Mouse (Mus musculus) lung, postnatal 14 days (tissue): ENCODE measurements around the gene Ccdc148.

Experiments used
- DNase-seq: peaks from one replicate; pipeline ENCODE4 v3.0.0; 2021

Gene Ccdc148

GRCm38 (mm10) chr2:59178191-59178590 lies 17.7 kb upstream of the Ccdc148 start:
- no peak for DNase-seq

GRCm38 (mm10) chr2:59175926-59176325 lies 15.4 kb upstream of the Ccdc148 start:
- no peak for DNase-seq

- DNase-seq: peak; percentile 46
These were observed 11.1 kb upstream of the Ccdc148 start for GRCm38 (mm10) chr2:59171533-59171932.

DNA sequence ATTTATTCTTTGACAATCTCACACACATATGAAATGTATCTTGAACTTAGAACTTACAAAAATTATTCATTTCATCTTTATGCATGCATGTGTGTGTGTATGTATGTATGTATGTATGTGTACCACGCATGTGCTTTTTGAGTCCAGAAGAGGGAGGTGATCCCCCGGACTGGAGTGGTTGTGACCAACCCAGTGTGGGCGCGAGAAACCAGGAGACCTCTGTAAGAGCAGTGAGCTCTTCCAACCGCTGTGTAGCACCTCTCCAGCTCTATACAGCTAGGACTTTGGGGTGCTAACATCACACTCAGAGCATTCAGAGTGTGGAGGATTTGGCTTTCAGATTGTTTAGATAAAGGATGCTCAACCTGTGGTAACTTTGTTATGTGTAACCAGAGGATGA lies 10.1 kb upstream of the Ccdc148 start:
- no peak for DNase-seq

DNA sequence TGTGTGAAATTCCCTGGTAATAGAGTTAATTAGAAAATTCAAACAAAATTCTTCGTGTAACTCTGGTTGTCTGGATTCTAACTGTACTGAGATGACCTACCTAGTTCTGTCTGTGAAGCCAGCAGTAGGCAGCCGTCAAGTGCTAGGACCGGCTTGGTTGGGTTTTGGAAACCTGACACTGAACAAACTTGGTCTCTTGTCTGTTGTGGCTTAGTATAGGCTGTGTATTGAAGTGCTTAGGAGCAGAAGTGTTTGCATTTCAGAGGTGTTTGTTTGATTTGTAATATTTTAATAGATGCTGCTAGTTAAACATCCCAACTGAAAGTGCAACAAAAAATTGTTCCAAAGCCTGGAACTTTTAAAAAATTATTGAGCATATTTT lies 9.7 kb upstream of the Ccdc148 start:
- no peak for DNase-seq

DNA sequence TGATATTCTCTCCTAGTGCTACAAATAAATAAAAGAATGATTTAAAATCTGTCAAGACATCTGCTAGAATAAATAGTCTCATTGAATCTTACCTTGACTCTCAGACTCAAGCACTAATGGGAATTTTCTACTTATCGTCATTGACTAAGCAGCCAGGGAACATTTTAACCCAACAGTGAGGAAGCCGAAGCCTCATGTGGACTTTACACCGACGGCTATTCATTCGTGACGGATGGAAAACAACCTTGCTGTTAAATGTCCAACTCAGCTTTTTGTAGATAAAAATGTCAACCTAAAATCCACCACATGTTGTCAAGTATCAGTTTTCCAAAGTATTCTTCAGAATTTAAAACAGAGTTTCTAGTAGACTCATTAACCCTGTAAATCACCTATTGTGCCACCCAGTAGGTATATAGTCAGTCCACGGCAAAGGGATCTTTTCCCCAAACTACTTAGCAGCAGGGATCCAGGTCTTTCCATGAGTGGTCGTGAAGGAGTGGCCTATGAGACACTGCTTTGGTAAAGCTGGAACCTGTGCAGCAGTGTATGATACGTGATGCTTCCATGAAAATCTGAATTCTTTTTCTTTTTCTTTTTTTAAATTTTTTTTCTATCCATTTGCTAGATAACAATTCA lies 9.2 kb upstream of the Ccdc148 start:
- no peak for DNase-seq

DNA sequence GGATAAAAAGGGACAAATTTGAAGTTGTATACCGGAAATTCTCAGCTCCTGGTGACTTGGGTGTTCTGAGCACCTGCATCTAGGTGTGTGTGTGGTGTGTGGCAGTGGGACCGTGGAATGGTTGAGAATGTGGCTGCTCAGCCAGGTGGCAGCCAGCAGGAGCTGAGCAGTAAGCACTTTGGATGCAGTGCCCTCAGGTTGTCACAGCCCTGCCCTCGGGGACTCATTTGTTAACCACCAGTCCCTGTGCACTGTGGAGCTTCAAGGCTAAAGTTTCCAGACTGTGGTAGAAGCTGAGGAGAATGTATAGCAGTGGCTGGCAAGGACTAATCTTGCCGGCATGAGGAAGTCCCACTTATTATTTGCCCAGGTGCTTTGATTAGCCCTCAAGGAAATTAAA lies 7.3 kb upstream of the Ccdc148 start:
- no peak for DNase-seq

DNA sequence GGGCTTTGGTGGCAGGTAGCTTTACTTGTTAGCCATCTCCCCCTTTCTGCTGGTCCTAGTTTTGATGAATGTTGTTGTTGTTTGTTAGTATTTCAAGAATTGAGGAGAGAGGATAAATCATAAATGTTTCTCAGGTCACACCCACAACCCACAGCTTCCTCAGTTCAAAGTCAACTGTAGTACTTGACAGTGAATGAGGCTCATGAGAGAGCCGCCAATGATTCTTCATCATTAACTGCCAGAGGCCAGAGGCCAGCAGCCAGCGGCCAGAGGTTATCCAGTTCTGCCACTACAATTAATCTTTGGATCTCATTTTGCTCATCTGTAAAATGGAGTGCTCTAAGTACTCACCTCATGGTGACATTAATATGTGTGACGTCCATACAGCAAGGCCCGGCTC lies 6.5 kb upstream of the Ccdc148 start:
- DNase-seq: no peak

DNA sequence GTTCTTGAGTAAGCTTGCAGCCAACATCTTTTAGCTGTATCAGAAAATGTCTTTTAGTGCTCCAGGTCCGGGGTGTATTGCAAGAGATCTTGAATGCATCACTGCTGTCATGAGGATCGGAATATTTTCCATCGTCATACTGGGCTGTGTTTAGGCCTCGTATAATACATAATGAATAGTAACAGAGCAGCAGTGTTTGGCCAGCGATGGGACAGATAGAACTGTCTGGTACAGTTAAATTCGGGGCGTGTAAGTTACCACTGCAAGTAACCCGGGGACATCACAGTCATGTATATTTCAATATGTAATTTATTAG lies 1.8 kb upstream of the Ccdc148 start:
- DNase-seq: no peak

- peak; percentile 73 for DNase-seq
These were observed 1.2 kb upstream of the Ccdc148 start for GRCm38 (mm10) chr2:59161441-59162284.

- peak; percentile 25 for DNase-seq
These were observed 548 bp upstream of the Ccdc148 start for GRCm38 (mm10) chr2:59161021-59161440.

DNA sequence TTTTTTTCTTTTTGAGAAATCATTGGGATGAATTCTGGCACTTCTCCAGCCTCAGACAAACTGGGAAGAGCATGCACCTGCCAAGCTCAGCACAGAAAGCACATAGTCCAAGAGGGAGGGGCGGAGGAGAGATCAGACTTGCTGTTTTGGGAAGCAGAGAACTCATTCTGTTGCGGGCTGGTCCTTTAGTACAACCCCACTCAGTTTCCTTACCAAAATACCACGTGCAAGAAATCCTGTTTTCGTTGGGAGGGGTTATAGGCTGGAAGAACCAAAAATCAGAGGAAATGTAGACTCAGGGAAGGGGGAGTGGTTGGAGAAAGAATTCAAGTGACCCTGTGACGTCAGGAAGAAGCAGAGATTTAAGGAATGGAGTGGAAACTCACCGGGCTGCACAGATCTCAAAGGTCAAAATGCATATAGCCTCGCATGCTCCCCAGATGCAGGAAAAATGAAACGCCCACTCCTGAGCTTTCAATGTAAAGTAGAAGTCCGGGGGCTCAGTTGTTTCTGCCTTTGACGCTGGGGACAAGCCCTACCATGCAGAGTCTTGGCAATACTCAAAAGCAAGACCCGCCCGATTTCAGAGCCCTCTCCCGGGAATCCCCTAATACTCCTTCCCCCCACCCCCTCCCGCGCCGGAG lies 400 bp downstream of the Ccdc148 start:
- DNase-seq: no peak

GRCm38 (mm10) chr2:59158117-59158516 lies 2.4 kb downstream of the Ccdc148 start:
- DNase-seq: no peak

- no peak for DNase-seq
These were observed 5.1 kb downstream of the Ccdc148 start for GRCm38 (mm10) chr2:59155428-59155827.

DNA sequence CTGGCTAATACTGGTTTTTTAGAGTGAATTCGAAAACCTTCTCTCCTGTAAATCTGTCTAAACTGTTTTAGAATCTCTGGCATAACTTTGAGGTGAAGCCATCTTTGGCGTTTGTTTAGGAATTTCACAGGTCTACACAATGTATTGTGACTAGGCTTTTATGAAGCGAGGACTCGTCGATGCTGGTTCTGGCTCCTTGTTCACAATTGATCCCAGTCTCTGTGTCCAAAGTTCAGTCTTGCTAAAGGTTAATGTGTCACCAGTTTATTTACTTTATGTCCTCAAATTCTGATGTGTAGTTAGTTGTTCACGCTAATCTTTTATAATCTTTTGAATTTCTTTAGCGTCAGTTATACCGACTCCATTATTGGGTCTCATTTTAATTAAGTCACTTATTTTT lies 29.4 kb downstream of the Ccdc148 start:
- DNase-seq: no peak

DNA sequence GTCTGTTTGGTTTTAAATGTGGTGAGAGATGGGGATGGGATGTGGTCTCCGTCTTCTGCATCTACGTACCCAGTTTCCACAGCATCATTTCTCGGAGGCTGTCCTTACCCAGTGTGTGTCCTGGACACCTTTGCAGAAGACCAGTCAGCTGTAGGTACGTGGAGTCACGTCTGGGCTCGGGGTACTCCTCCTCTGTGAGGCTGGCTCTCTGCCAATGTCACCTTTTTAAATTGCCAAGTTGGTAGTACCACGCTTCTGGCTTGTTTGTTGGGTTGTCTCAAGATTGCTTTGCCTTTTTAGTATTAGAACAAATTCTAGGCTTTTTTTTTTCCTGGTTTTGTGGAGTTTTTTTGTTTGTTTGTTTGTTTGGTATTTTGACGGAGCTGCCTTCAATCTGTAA lies 30.7 kb downstream of the Ccdc148 start:
- no peak for DNase-seq

- no peak for DNase-seq
These were observed 31.5 kb downstream of the Ccdc148 start for GRCm38 (mm10) chr2:59129023-59129422.

DNA sequence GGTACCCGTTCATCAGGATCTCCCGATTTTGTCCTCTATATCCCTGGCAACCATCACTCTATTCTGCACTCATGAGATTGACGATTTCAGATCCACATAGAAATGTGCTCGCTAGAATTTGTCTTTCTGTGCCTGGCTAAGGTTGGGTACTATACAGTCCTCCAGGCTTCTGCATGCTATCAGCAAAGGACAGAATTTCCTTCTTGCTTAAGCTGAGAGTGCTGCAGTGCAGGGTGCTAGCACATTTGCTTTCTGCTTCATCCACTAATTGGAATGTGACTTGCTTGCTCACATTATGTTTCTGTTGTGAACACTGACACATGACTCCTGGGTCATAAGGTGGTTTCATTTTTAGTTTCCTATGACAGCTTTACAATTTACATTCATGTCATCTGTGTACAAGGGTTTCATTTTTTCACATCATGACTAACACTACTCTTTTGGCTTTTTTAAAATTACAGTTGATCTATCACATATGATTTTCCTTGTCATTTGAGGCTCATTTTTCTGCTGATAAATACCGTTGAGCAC lies 104.8 kb downstream of the Ccdc148 start:
- no peak for DNase-seq

- no peak for DNase-seq
These were observed 106.1 kb downstream of the Ccdc148 start for GRCm38 (mm10) chr2:59054339-59054738.

GRCm38 (mm10) chr2:59053461-59054039 lies 106.9 kb downstream of the Ccdc148 start:
- no peak for DNase-seq

DNA sequence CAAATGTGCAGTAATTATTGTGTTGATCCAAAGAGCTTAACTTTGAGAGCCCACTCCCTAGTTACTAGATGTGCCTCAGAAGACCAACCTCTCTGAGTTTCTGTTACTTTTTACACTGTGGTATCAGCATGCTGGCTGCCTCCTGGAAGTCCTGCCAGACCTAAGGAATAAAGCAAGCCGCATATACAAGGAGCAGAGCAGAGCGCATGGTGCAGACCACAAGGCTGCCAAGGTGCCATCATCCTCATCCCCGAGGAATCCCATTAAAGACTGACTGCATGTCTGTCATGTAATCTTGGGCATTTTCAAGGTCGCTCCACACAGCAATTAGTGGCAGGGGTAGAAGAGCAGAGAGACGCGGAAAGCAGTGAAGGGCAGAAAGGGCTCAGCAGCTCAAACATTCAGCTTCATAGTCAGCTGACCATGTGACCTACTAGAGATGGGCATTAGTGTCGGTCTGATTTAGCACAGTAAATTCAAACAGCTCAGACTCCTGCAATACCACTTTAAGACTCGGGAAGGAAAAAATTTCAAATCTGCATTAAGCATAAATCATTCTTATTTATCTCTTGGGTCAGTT lies 110.1 kb downstream of the Ccdc148 start:
- no peak for DNase-seq

- no peak for DNase-seq
These were observed 110.8 kb downstream of the Ccdc148 start for GRCm38 (mm10) chr2:59049686-59050085.

GRCm38 (mm10) chr2:59048775-59049451 lies 111.6 kb downstream of the Ccdc148 start:
- DNase-seq: no peak
